Mouse (Mus musculus): ENCODE measurements around the gene Slc25a30. TPM values are rescaled to one million over a fixed set of nuclear protein-coding genes. Genes with fewer than 3 reads are reported as not detected.

Slc25a30 gene
- total RNA-seq, 2 experiments from 2014 or later: 12.8 to 15.7 TPM

GRCm38 (mm10) chr14:75716410-75716809 lies 70.4 kb downstream of the Slc25a30 start:
- Histone ChIP-seq H3K27ac (no peak overlapping the region), H3K4me3 (no peak overlapping the region)
- DNase-seq (ENCODE audit: low spot score in 2 of 2): no peak
- TF ChIP-seq CTCF (conservative IDR thresholded peaks at IDR 0.05): no peak

- Histone ChIP-seq H3K4me3 (no peak overlapping the region), H3K27ac (no peak overlapping the region)
- TF ChIP-seq CTCF (conservative IDR thresholded peaks at IDR 0.05): peak; percentile 60
- DNase-seq (ENCODE audit: low spot score in 2 of 2): no peak
These were observed 73.2 kb downstream of the Slc25a30 start for GRCm38 (mm10) chr14:75713661-75714060.

DNA sequence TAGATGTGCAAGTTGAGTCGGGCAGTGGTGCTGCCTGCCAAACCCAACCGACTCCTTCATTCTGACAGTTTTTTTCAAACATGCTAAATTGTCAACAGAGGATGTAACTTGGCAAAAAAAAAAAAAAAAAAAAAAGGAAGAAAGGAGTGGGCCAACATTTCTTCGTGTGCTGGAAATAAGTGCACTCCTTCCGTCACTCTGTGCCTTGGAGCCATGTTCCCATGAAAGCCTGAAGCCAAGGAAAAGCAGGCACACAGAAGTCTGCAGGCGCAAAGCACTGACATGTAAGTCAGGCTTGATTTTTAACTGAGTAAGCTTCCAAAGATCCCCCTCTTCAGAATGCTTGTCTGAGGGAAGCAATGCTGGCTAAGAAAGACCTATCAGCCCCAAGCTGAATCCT lies 74.2 kb downstream of the Slc25a30 start:
- Histone ChIP-seq H3K27ac (no peak overlapping the region), H3K4me3 (no peak overlapping the region)
- no peak for DNase-seq (ENCODE audit: low spot score in 2 of 2)
- TF ChIP-seq CTCF (conservative IDR thresholded peaks at IDR 0.05): no peak

GRCm38 (mm10) chr14:75711731-75712130 lies 75.1 kb downstream of the Slc25a30 start:
- no peak overlapping the region for H3K4me3 ChIP-seq
- no peak overlapping the region for H3K27ac ChIP-seq
- no peak for DNase-seq (ENCODE audit: low spot score in 2 of 2)
- TF ChIP-seq CTCF (conservative IDR thresholded peaks at IDR 0.05): no peak

Other genes starting within 250 kb of the Slc25a30 start
- not detected for gene Spert, start 193.9 kb downstream of the Slc25a30 start, total RNA-seq (2021)
- gene Erich6b, start 144.8 kb downstream of the Slc25a30 start, total RNA-seq (2021): not detected
- gene Cog3, start 32.5 kb downstream of the Slc25a30 start, total RNA-seq (2021): 10 to 100 TPM; 22.1 to 25.9 TPM
- gene Tpt1, start 58.1 kb upstream of the Slc25a30 start, total RNA-seq (2021): 1,000 to 10,000 TPM in 1 of 2 experiments, 100 to 1,000 TPM in 1; 932 to 1,022 TPM
- 10 to 100 TPM; 60.6 to 63.3 TPM for gene Kctd4, start 168.0 kb upstream of the Slc25a30 start, total RNA-seq (2021)
- 10 to 100 TPM; 19.3 to 22.8 TPM for gene Gtf2f2, start 223.8 kb upstream of the Slc25a30 start, total RNA-seq (2021)

All from layer of hippocampus, adult 2 months (tissue).